ENCODE assay signal across 8 mouse cellular contexts in genomic region chr5:66861232-66862035, GRCm38 (mm10).
A peak's percentile ranks its signal among the peaks of the same experiment; 100 is the strongest.
DNase-seq lines count a peak whose midpoint lies in the region; ATAC-seq and TF ChIP-seq lines count a peak whose summit lies in the region.

No protein-coding gene starts in this region.

- no peaks in the 10 kb centered on the region for H3K27me3 ChIP-seq in embryonic facial prominence, embryonic 12.5 days
- no peaks in the 10 kb centered on the region for H3K27me3 ChIP-seq in embryonic facial prominence, embryonic 10.5 days (replicated peaks; ENCODE audit: low read depth, poor library complexity, severe bottlenecking)
- no peaks in the 10 kb centered on the region for H3K27me3 ChIP-seq in forebrain, embryonic 11.5 days (ENCODE audit: control insufficient read depth, insufficient read depth, low read length)
- H3K27me3 ChIP-seq in hindbrain, postnatal 0 days (ENCODE audit: insufficient read depth, low read length): no peaks in the 10 kb centered on the region
- no peaks in the 10 kb centered on the region for H3K27me3 ChIP-seq in midbrain, embryonic 14.5 days (ENCODE audit: control insufficient read depth, insufficient read depth, low read length)

- 0 out of 2 replicates have a peak, but pooled peaks have one; percentile 30 for ATAC-seq in embryonic facial prominence, embryonic 12.5 days (ENCODE audit: insufficient number of reproducible peaks, insufficient read depth, low FRiP score, low TSS enrichment)
- peak; percentile 46; the same call in 1 of the 2 replicates for ATAC-seq in forebrain, embryonic 11.5 days (replicated peaks; ENCODE audit: low FRiP score)
- peak; percentile 54 for ATAC-seq in hindbrain, postnatal 0 days
- ATAC-seq in midbrain, embryonic 14.5 days (ENCODE audit: low FRiP score, low TSS enrichment): no peak; the same call in 1 of the 2 replicates
- no peak for ATAC-seq in erythroblast, adult 5-6 weeks (replicated peaks; ENCODE audit: low FRiP score, poor library complexity, severe bottlenecking)

- H3K36me3 ChIP-seq in embryonic facial prominence, embryonic 12.5 days: no peaks in the 10 kb centered on the region
- H3K36me3 ChIP-seq in embryonic facial prominence, embryonic 10.5 days (replicated peaks): no peaks in the 10 kb centered on the region
- no peaks in the 10 kb centered on the region for H3K36me3 ChIP-seq in forebrain, embryonic 11.5 days (ENCODE audit: control insufficient read depth, insufficient read depth, low read length)
- H3K36me3 ChIP-seq in hindbrain, postnatal 0 days (ENCODE audit: insufficient read depth, low read length): no peaks in the 10 kb centered on the region
- no peaks in the 10 kb centered on the region for H3K36me3 ChIP-seq in midbrain, embryonic 14.5 days (ENCODE audit: control insufficient read depth, insufficient read depth, low read length)

- H3K4me3 ChIP-seq in embryonic facial prominence, embryonic 12.5 days: no peak overlapping the region
- H3K4me3 ChIP-seq in embryonic facial prominence, embryonic 10.5 days: no peak overlapping the region
- no peak overlapping the region for H3K4me3 ChIP-seq in forebrain, embryonic 11.5 days (ENCODE audit: low read depth, low read length)
- H3K4me3 ChIP-seq in hindbrain, postnatal 0 days (ENCODE audit: low read length): no peak overlapping the region
- no peak overlapping the region for H3K4me3 ChIP-seq in midbrain, embryonic 14.5 days (replicated peaks; ENCODE audit: low read depth, low read length)

- 68% methylated on average over 17 of the region's 17 CpGs for WGBS in embryonic facial prominence, embryonic 12.5 days
- WGBS in embryonic facial prominence, embryonic 10.5 days: 73% methylated on average over 17 of the region's 17 CpGs
- WGBS in forebrain, embryonic 11.5 days: 50% methylated on average over 17 of the region's 17 CpGs
- WGBS in hindbrain, postnatal 0 days: 21% methylated on average over 17 of the region's 17 CpGs
- WGBS in midbrain, embryonic 14.5 days: 46% methylated on average over 17 of the region's 17 CpGs

- TF ChIP-seq CTCF in hindbrain, postnatal 0 days (IDR thresholded peaks at IDR 0.05; ENCODE audit: low read depth): no peak

- no peaks in the 10 kb centered on the region for H3K9me3 ChIP-seq in embryonic facial prominence, embryonic 12.5 days
- no peaks in the 10 kb centered on the region for H3K9me3 ChIP-seq in embryonic facial prominence, embryonic 10.5 days
- no peaks in the 10 kb centered on the region for H3K9me3 ChIP-seq in forebrain, embryonic 11.5 days (ENCODE audit: control insufficient read depth, low read length)
- no peaks in the 10 kb centered on the region for H3K9me3 ChIP-seq in hindbrain, postnatal 0 days (ENCODE audit: low read length)
- H3K9me3 ChIP-seq in midbrain, embryonic 14.5 days (ENCODE audit: control insufficient read depth, low read length): no peaks in the 10 kb centered on the region

- peaks cover 13% of the 10 kb centered on the region; the same call in 1 of the 2 replicates for H3K4me1 ChIP-seq in embryonic facial prominence, embryonic 12.5 days
- peaks cover 22% of the 10 kb centered on the region for H3K4me1 ChIP-seq in embryonic facial prominence, embryonic 10.5 days
- peaks cover 2% of the 10 kb centered on the region; the same call in 1 of the 2 replicates for H3K4me1 ChIP-seq in forebrain, embryonic 11.5 days (replicated peaks; ENCODE audit: control insufficient read depth, insufficient read depth, low read length)
- peaks cover 16% of the 10 kb centered on the region for H3K4me1 ChIP-seq in hindbrain, postnatal 0 days (ENCODE audit: insufficient read depth, low read length)
- peaks cover 8% of the 10 kb centered on the region; the same call in 1 of the 2 replicates for H3K4me1 ChIP-seq in midbrain, embryonic 14.5 days (ENCODE audit: control insufficient read depth, insufficient read depth, low read length)

- DNase-seq in embryonic facial prominence, embryonic 10.5 days (ENCODE audit: low spot score): no peak
- no peak for DNase-seq in forebrain, embryonic 11.5 days (ENCODE audit: low spot score)
- DNase-seq in hindbrain, postnatal 0 days (ENCODE audit: low spot score): peak; percentile 73
- DNase-seq in midbrain, embryonic 14.5 days: peak; percentile 53
- DNase-seq in frontal cortex, postnatal 36 days (ENCODE audit: low spot score in 2 of 2): no peak
- DNase-seq in layer of hippocampus, adult 9-10 months (ENCODE audit: low spot score): no peak

- H3K9ac ChIP-seq in embryonic facial prominence, embryonic 12.5 days: no peak overlapping the region
- H3K9ac ChIP-seq in forebrain, embryonic 11.5 days (ENCODE audit: low read length): peak overlapping the region; percentile 16; the same call in 1 of the 2 replicates
- no peak overlapping the region for H3K9ac ChIP-seq in hindbrain, postnatal 0 days (replicated peaks; ENCODE audit: low read length)
- no peak overlapping the region for H3K9ac ChIP-seq in midbrain, embryonic 14.5 days (replicated peaks; ENCODE audit: low read length)

- H3K27ac ChIP-seq in embryonic facial prominence, embryonic 12.5 days: no peak overlapping the region
- no peak overlapping the region for H3K27ac ChIP-seq in embryonic facial prominence, embryonic 10.5 days (replicated peaks)
- H3K27ac ChIP-seq in forebrain, embryonic 11.5 days (ENCODE audit: low read depth, low read length): no peak overlapping the region
- H3K27ac ChIP-seq in hindbrain, postnatal 0 days: peak overlapping the region; percentile 64
- H3K27ac ChIP-seq in midbrain, embryonic 14.5 days (replicated peaks; ENCODE audit: low read depth, low read length): 0 out of 2 replicates have a peak overlapping the region, but pooled peaks have one; percentile 37

- H3K4me2 ChIP-seq in embryonic facial prominence, embryonic 12.5 days (replicated peaks): no peak overlapping the region
- H3K4me2 ChIP-seq in forebrain, embryonic 11.5 days (ENCODE audit: low read depth, low read length, severe bottlenecking): no peak overlapping the region
- peak overlapping the region; percentile 28 for H3K4me2 ChIP-seq in hindbrain, postnatal 0 days (ENCODE audit: low read depth, low read length)
- no peak overlapping the region for H3K4me2 ChIP-seq in midbrain, embryonic 14.5 days (ENCODE audit: low read length)

Comparison
In these comparisons a context has a peak if more than half of its experiments do, and no peak if none do; other contexts are left out.
1. ATAC-seq: peak in embryonic facial prominence, embryonic 12.5 days (single experiment), forebrain, embryonic 11.5 days (single experiment) and hindbrain, postnatal 0 days (single experiment); none in midbrain, embryonic 14.5 days (single experiment) and erythroblast, adult 5-6 weeks (single experiment).
2. H3K27ac ChIP-seq: peak in hindbrain, postnatal 0 days (single experiment) and midbrain, embryonic 14.5 days (single experiment); none in embryonic facial prominence, embryonic 12.5 days (single experiment), embryonic facial prominence, embryonic 10.5 days (single experiment) and forebrain, embryonic 11.5 days (single experiment).
3. DNase-seq: peak in hindbrain, postnatal 0 days (single experiment) and midbrain, embryonic 14.5 days (single experiment); none in embryonic facial prominence, embryonic 10.5 days (single experiment), forebrain, embryonic 11.5 days (single experiment), frontal cortex, postnatal 36 days (0 of 2) and layer of hippocampus, adult 9-10 months (single experiment).